Mouse (Mus musculus) layer of hippocampus, adult 2 months (tissue): Measurements from ENCODE around the gene Oasl2. TPM values are rescaled to one million over a fixed set of nuclear protein-coding genes. Genes with fewer than 3 reads are reported as not detected.

ENCODE experiments used
- DNase-seq, 2 experiments: peaks; one replicate each; pipeline ENCODE4 v3.0.0; 2022; ENCODE audit warnings: low spot score in 2 of 2
- H3K27ac ChIP-seq: fragments of 200-600 bp; 2 replicates; pipeline ENCODE4 v1.8.1; 2022
- H3K4me3 ChIP-seq: fragments of 200-600 bp; 2 replicates; pipeline ENCODE4 v1.8.1; 2022; ENCODE audit warnings: mild to moderate bottlenecking
- CTCF ChIP-seq: fragments of 200-600 bp; conservative IDR thresholded peaks from 2 replicates; pipeline ENCODE4 v1.8.1; 2022; ENCODE audit warnings: antibody characterized with exemption, mild to moderate bottlenecking, moderate library complexity
- microRNA-seq, 2 experiments: library from miRNA; unstranded; fragments of <30 nt; microRNA quantifications; one replicate each; pipeline ENCODE4 v1.2.0; 2021
- total RNA-seq, 2 experiments: library from RNA; stranded (reverse); gene quantifications; 2 replicates each; pipeline ENCODE4 v1.2.3; 2021

The Oasl2 gene
- total RNA-seq, 2 experiments from 2014 or later = 2.2 to 2.9 TPM

GRCm38 (mm10) chr5:114950669-114951068 is 53.9 kb downstream of the Oasl2 start:
- H3K27ac ChIP-seq = no peak overlapping the region
- no peak overlapping the region for H3K4me3 ChIP-seq
- no peak for TF ChIP-seq CTCF
- DNase-seq = no peak

- no peak overlapping the region for H3K27ac ChIP-seq
- no peak for DNase-seq
- no peak for TF ChIP-seq CTCF
- no peak overlapping the region for H3K4me3 ChIP-seq
Measured at GRCm38 (mm10) chr5:114951279-114951880, 54.6 kb downstream of the Oasl2 start.

DNA sequence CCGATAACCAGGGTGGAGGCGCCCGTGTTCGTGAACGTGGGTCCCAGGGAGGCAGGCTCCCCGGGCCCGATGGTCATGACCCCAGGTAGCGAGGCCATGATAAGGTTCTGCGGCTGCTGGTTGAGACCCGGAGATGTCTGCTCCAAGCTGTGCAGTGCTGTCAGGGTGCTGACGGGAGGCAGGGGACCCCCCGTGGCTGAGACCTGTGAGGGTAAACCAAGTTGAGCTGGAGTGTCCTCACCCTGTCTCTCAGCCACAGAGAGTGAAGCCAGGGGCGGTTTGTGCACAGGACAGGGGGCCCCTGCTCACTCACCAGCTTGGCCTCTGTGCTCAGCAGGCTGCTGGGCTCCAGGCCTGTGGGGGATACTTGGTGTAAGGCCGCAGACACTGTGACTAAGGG is 56.6 kb downstream of the Oasl2 start:
- Histone ChIP-seq H3K27ac (no peak overlapping the region), H3K4me3 (no peak overlapping the region)
- DNase-seq = no peak
- no peak for TF ChIP-seq CTCF

DNA sequence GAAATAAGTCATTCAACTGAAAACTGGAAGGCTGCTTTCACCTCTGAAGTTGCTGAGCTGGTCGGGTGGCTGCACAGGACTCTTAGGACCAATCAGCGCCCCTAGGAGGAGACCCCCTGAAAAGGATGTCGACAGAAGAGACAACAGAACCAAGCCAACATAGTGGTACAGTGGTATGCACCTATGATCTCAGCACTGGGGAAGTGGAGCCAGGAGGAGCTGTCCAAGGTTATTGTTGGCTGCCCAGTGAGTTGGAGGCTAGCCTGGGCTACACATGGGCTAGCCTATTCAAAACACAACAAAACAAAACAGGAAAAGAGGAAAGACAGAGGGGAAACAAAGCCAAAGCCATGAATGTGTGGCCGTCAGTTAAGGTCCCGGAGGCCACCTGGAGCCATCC is 61.3 kb downstream of the Oasl2 start:
- DNase-seq = no peak
- no peak overlapping the region for H3K27ac ChIP-seq
- TF ChIP-seq CTCF = no peak
- no peak overlapping the region for H3K4me3 ChIP-seq

Small RNA genes within 50 kb of the gene (microRNA-seq; reads per million reads assigned to microRNA genes)
- gene Mir6240 = 3.5 to 5.7 reads per million in 2 experiments

Other genes with a start within 250 kb of the Oasl2 start
- gene Trpv4, start 238.5 kb upstream of the Oasl2 start, total RNA-seq = 1 to 10 TPM; 2.0 to 2.3 TPM
- gene Gltp, start 206.0 kb upstream of the Oasl2 start, total RNA-seq = 10 to 100 TPM; 23.6 to 27.3 TPM
- gene Tchp, start 189.2 kb upstream of the Oasl2 start, total RNA-seq = 10 to 100 TPM; 12.7 to 19.3 TPM
- 10 to 100 TPM; 39.6 to 48.8 TPM for gene Ankrd13a, start 122.3 kb upstream of the Oasl2 start, total RNA-seq
- 10 to 100 TPM; 45.7 to 47.5 TPM for gene Git2, start 121.4 kb upstream of the Oasl2 start, total RNA-seq
- gene 1500011B03Rik, start 73.5 kb upstream of the Oasl2 start, total RNA-seq = 100 to 1,000 TPM; 136 to 154 TPM
- not detected for gene 4930519G04Rik, start 43.3 kb upstream of the Oasl2 start, total RNA-seq
- under 1 TPM; 0.51 to 0.59 TPM for gene Gm9936, start 38.3 kb upstream of the Oasl2 start, total RNA-seq
- not detected for gene Oasl1, start 26.3 kb downstream of the Oasl2 start, total RNA-seq
- 100 to 1,000 TPM; 184 to 196 TPM for gene 2210016L21Rik, start 45.2 kb downstream of the Oasl2 start, total RNA-seq
- gene Hnf1a, start 74.2 kb downstream of the Oasl2 start, total RNA-seq = not detected
- 10 to 100 TPM; 75.2 to 76.2 TPM for gene Sppl3, start 114.2 kb downstream of the Oasl2 start, total RNA-seq
- gene Gm10401, start 201.4 kb downstream of the Oasl2 start, total RNA-seq = not detected
- gene Acads, start 222.4 kb downstream of the Oasl2 start, total RNA-seq = 1 to 10 TPM; 6.5 to 7.3 TPM
- 10 to 100 TPM; 25.9 to 28.0 TPM for gene Unc119b, start 238.0 kb downstream of the Oasl2 start, total RNA-seq